Comparison of ENCODE assay signal across 8 mouse cellular contexts in the genomic region with DNA sequence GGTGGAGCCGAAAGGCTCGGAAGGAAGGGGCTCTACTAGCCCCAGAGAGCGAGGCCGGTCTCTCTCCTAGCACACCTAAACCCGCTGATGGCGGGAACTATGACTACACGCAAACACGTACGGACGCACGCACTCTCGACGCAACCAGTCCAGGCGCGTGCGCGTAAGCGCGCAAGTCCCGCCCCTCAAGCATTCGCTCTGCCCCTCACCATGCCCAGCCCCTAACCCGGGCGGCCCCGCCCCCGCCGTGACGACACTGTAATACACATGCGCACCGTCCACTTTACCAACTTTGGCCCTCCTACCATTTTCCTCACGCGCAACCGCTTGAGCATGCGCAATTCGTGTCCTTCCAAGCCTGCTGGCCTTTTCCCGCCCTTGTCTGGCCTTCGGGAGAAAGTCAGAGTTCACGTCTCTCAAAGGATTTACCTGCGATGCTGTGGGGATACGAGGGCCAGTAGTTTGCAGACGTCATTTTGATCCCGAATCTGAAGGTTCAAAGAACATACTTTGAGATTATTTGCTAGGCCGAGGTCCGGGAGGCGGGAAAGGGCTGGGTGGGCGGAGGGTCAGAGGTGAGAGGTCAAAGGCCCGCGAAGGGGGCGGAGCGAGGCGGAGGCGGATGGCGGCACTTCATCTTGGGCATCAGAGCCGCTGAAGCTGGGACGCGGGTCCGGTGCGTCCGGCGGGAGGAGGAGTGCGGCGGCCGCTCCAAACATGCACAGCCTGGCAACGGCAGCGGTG. TPM values are rescaled to one million over a fixed set of nuclear protein-coding genes. Genes with fewer than 3 reads are reported as not detected.
A peak's percentile ranks its signal among the peaks of the same experiment; 100 is the strongest.
DNase-seq lines count a peak whose midpoint lies in the region; ATAC-seq lines count a peak whose summit lies in the region.

Gene Cnot9, plus strand, starts transcription at position 338 of the 744 bp plus-strand sequence.

- H3K27me3 ChIP-seq in hindbrain, embryonic 12.5 days, result no peaks in the 10 kb centered on the region

- DNase-seq in NIH3T3 (ENCODE audit: low read depth), result peak; percentile 100
- DNase-seq in cerebellum, postnatal 10 days, result peak; percentile 100
- DNase-seq in frontal cortex, postnatal 10 days (ENCODE audit: low spot score in 2 of 2), result peak; percentile 100
- DNase-seq in layer of hippocampus, postnatal 14 days (ENCODE audit: low spot score in 2 of 2), result peak; percentile 100
- DNase-seq in lung, postnatal 14 days, result peak; percentile 100
- DNase-seq in retina, adult 2 months (ENCODE audit: low read depth, low spot score), result peak; percentile 98
- DNase-seq in thymus, postnatal 36 days, result peak; percentile 100

- H3K36me3 ChIP-seq in hindbrain, embryonic 12.5 days, result no peaks in the 10 kb centered on the region

- ATAC-seq in hindbrain, embryonic 12.5 days (ENCODE audit: low FRiP score), result peak; percentile 100

- peak within 1 kb of the TSS; percentile 65 for H3K4me2 ChIP-seq in hindbrain, embryonic 12.5 days (replicated peaks)

- peaks cover 32% of the 10 kb centered on the region for H3K4me1 ChIP-seq in hindbrain, embryonic 12.5 days

- WGBS in hindbrain, embryonic 12.5 days, result under 1% methylated on average over 62 of the region's 64 CpGs

- H3K9ac ChIP-seq in hindbrain, embryonic 12.5 days, result peak within 1 kb of the TSS; percentile 94

- H3K9me3 ChIP-seq in hindbrain, embryonic 12.5 days (replicated peaks), result no peaks in the 10 kb centered on the region

- peak within 1 kb of the TSS; percentile 91 for H3K4me3 ChIP-seq in hindbrain, embryonic 12.5 days

- H3K27ac ChIP-seq in hindbrain, embryonic 12.5 days, result peak within 1 kb of the TSS; percentile 92

RNA-seq across cellular contexts. Expression of gene Cnot9, which starts in this region (rescaled TPM):
- polyA plus RNA-seq in hindbrain, embryonic 12.5 days (2016; fragmentation: Nextera tagmentation; extraction: Ambion mirVana), result 61.4 and 61.9 TPM in 2 replicates
- total RNA-seq in layer of hippocampus, postnatal 14 days (2021), result 10 to 100 TPM; 30.5 to 33.4 TPM

Comparison
In these comparisons a context has a peak if more than half of its experiments do, and no peak if none do; other contexts are left out.
1. Peak in every context shown above with its lines: DNase-seq, ATAC-seq, H3K4me3 ChIP-seq and H3K27ac ChIP-seq.